Mouse (Mus musculus): ENCODE results near the gene Ogfr.

DNA sequence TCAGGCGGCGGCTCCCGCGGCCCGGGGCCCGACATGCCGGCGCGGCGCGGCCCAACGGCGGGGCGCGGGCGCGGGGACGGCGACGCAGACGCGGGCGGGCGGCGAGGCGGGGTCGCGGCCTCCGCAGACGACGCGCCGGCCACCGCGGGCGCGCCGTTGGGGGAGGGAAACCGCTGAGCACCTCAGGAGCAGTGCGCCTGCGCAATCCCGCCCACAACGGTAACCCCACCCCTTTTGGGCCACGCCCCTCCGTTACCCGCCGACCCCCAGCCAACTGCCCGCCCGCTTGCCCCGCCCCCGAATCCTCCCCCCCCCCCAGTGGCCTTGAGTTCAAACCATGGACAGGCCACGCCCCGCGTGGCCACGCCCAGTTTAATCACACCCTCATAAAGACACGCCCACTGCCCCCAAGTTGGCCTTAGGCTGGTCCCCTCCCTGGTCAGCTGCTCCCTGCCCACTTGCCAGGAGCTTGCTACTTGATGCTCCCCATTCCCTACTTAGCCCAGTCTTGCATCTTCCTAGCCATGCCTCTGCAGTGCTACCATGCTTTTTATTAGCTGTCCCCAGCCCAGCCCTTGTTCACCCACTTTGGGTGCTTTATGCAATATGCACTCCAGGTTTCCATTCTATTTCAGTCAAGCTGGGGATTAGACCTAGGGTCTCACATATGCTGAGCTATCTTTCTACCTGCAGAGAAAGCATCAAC lies 53.7 kb downstream of the Ogfr start, which contains the start of gene Tcfl5:
- TF ChIP-seq CTCF (IDR thresholded peaks at IDR 0.05; ENCODE audit: low read depth) = no peak
- no peak for TF ChIP-seq EP300 (optimal IDR thresholded peaks at IDR 0.05)

All from stomach, postnatal 0 days (tissue).